Mouse (Mus musculus): ENCODE results near the gene Grm8. TPM values are rescaled to one million over a fixed set of nuclear protein-coding genes. Genes with fewer than 3 reads are reported as not detected.
A peak's percentile ranks its signal among the peaks of the same experiment; 100 is the strongest.

Grm8 gene
- total and polyA plus RNA-seq, 3 experiments, result 0.42 to 0.52 TPM; not detected in 1

- no peaks in the 10 kb centered on the region for H3K36me3 ChIP-seq (ENCODE audit: control insufficient read depth in 1 of 2, insufficient read depth in 2 of 2, low read length in 2 of 2)
- TF ChIP-seq MAX (IDR thresholded peaks at IDR 0.05; ENCODE audit: low read length), result no peak
- no peak for TF ChIP-seq TCF12 (IDR thresholded peaks at IDR 0.05; ENCODE audit: low read depth, low read length)
- no peak for TF ChIP-seq MAZ (IDR thresholded peaks at IDR 0.05; ENCODE audit: low read depth, low read length)
- no peak overlapping the region for H3K27ac ChIP-seq (ENCODE audit: control insufficient read depth, low read depth, low read length)
- H3K27me3 ChIP-seq (ENCODE audit: control insufficient read depth in 1 of 2, insufficient read depth in 2 of 2, low read length in 2 of 2), result no peaks in the 10 kb centered on the region; a peak in 1 of 4 replicates
- DNase-seq (ENCODE audit: low read depth, low spot score), result no peak
- no peak overlapping the region for H3K4me3 ChIP-seq (ENCODE audit: control insufficient read depth in 1 of 2, insufficient read depth in 1 of 2, low read depth in 2 of 2, low read length in 2 of 2)
- H3K79me2 ChIP-seq (ENCODE audit: control insufficient read depth, insufficient read depth, low read length, poor library complexity), result no peaks in the 10 kb centered on the region
- H3K9me3 ChIP-seq (replicated peaks; ENCODE audit: insufficient read depth, low read length), result no peaks in the 10 kb centered on the region
- no peaks in the 10 kb centered on the region for H3K4me1 ChIP-seq (ENCODE audit: control insufficient read depth in 1 of 2, insufficient read depth in 2 of 2, low read length in 2 of 2)
- H3K9ac ChIP-seq (ENCODE audit: control insufficient read depth, low read depth, low read length, poor library complexity, severe bottlenecking), result no peak overlapping the region
These were observed 167.9 kb downstream of the Grm8 start for GRCm38 (mm10) chr6:27967037-27967436.

GRCm38 (mm10) chr6:27965237-27965636 is 169.7 kb downstream of the Grm8 start:
- H3K4me1 ChIP-seq (ENCODE audit: control insufficient read depth in 1 of 2, insufficient read depth in 2 of 2, low read length in 2 of 2), result no peaks in the 10 kb centered on the region
- H3K27ac ChIP-seq (ENCODE audit: control insufficient read depth, low read depth, low read length), result no peak overlapping the region
- no peaks in the 10 kb centered on the region for H3K9me3 ChIP-seq (replicated peaks; ENCODE audit: insufficient read depth, low read length)
- no peaks in the 10 kb centered on the region for H3K79me2 ChIP-seq (ENCODE audit: control insufficient read depth, insufficient read depth, low read length, poor library complexity)
- H3K9ac ChIP-seq (ENCODE audit: control insufficient read depth, low read depth, low read length, poor library complexity, severe bottlenecking), result no peak overlapping the region
- H3K27me3 ChIP-seq (ENCODE audit: control insufficient read depth in 1 of 2, insufficient read depth in 2 of 2, low read length in 2 of 2), result no peaks in the 10 kb centered on the region
- no peak overlapping the region for H3K4me3 ChIP-seq (ENCODE audit: control insufficient read depth in 1 of 2, insufficient read depth in 1 of 2, low read depth in 2 of 2, low read length in 2 of 2)
- DNase-seq (ENCODE audit: low read depth, low spot score), result no peak
- no peaks in the 10 kb centered on the region for H3K36me3 ChIP-seq (ENCODE audit: control insufficient read depth in 1 of 2, insufficient read depth in 2 of 2, low read length in 2 of 2)
- TF ChIP-seq ZNF384 (IDR thresholded peaks at IDR 0.05; ENCODE audit: low read depth, low read length) (no peak), RCOR1 (IDR thresholded peaks at IDR 0.05; ENCODE audit: low read depth, low read length) (no peak), ELF1 (IDR thresholded peaks at IDR 0.05; ENCODE audit: low read depth, low read length) (no peak), MEF2A (IDR thresholded peaks at IDR 0.05; ENCODE audit: extremely low read depth, insufficient replicate concordance, low read depth, low read length, poor library complexity, severe bottlenecking) (no peak)

- Histone ChIP-seq H3K27ac (ENCODE audit: control insufficient read depth, low read depth, low read length) (no peak overlapping the region), H3K4me3 (ENCODE audit: control insufficient read depth in 1 of 2, insufficient read depth in 1 of 2, low read depth in 2 of 2, low read length in 2 of 2) (no peak overlapping the region), H3K27me3 (ENCODE audit: control insufficient read depth in 1 of 2, insufficient read depth in 2 of 2, low read length in 2 of 2) (no peaks in the 10 kb centered on the region), H3K79me2 (ENCODE audit: control insufficient read depth, insufficient read depth, low read length, poor library complexity) (no peaks in the 10 kb centered on the region), H3K9ac (ENCODE audit: control insufficient read depth, low read depth, low read length, poor library complexity, severe bottlenecking) (no peak overlapping the region), H3K4me1 (ENCODE audit: control insufficient read depth in 1 of 2, insufficient read depth in 2 of 2, low read length in 2 of 2) (no peaks in the 10 kb centered on the region), H3K36me3 (ENCODE audit: control insufficient read depth in 1 of 2, insufficient read depth in 2 of 2, low read length in 2 of 2) (no peaks in the 10 kb centered on the region), H3K9me3 (replicated peaks; ENCODE audit: insufficient read depth, low read length) (no peaks in the 10 kb centered on the region)
- TF ChIP-seq ZC3H11A (IDR thresholded peaks at IDR 0.05; ENCODE audit: low read depth, low read length) (peak; percentile 33; the same call in 1 of the 2 replicates), SMC3 (IDR thresholded peaks at IDR 0.05; ENCODE audit: low read depth, low read length) (peak; percentile 61), CTCF (IDR thresholded peaks at IDR 0.05 in 2 of 3, conservative IDR thresholded peaks at IDR 0.05 in 1 of 3; ENCODE audit: control insufficient read depth in 1 of 3, insufficient read depth in 1 of 3, low read depth in 2 of 3, low read length in 3 of 3, poor library complexity in 1 of 3, severe bottlenecking in 1 of 3) (peak in 2 of 3 experiments; percentile 27 to 48; a peak in 3 of 6 replicates), UBTF (IDR thresholded peaks at IDR 0.05; ENCODE audit: borderline replicate concordance, insufficient read depth, low read depth, low read length) (no peak), TAL1 (IDR thresholded peaks at IDR 0.05; ENCODE audit: low read length) (no peak), MAZ (IDR thresholded peaks at IDR 0.05; ENCODE audit: low read depth, low read length) (no peak), NELFE (IDR thresholded peaks at IDR 0.05; ENCODE audit: low read depth, low read length) (no peak), TBP (IDR thresholded peaks at IDR 0.05; ENCODE audit: low read depth, low read length) (no peak), RAD21 (IDR thresholded peaks at IDR 0.05; ENCODE audit: low read depth, low read length) (peak; percentile 53), POLR2A (IDR thresholded peaks at IDR 0.05; ENCODE audit: control insufficient read depth in 1 of 2, insufficient read depth in 1 of 2, low read depth in 1 of 2, low read length in 2 of 2, poor library complexity in 1 of 2) (no peak)
- DNase-seq (ENCODE audit: low read depth, low spot score), result peak; percentile 9
These were observed 171.1 kb downstream of the Grm8 start for GRCm38 (mm10) chr6:27963887-27964286.

All from MEL (cell line).